ENCODE assay signal across 1 mouse cellular context in the genomic region with DNA sequence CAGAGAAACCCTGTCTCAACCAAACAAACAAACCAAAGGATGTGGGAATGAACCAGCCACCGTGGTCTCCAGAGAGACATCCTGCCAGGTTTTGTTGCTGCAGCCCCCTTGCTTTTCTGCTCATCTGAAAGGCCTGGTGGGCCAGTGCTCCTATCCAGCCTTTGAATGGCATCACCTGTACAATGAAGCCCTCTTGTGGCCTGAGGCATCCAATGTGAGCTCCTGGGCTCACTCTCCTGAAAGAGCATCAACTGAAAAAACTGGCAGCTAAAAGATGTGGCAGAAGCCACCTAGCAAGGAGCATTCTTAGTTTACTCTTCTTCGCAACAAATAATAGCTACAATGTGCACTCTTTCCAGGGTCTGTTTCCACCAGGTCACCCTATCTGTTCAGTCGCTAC.
TF ChIP-seq lines count a peak whose summit lies in the region.

No protein-coding gene starts in this region.

TF ChIP-seq in CH12.LX, 34 proteins besides CTCF, POLR2A, EP300 and RAD21 (continued from another document):
- no peak for TF ChIP-seq USF1 (IDR thresholded peaks at IDR 0.05; ENCODE audit: low read depth, low read length)
- no peak for TF ChIP-seq CHD2 (IDR thresholded peaks at IDR 0.05; ENCODE audit: low read length)
TF ChIP-seq in CH12.LX: peak in this region for 1.
